Mouse (Mus musculus) heart, embryonic 11.5 days (tissue): ENCODE results near the gene Tmub2. TPM values are rescaled to one million over a fixed set of nuclear protein-coding genes. Genes with fewer than 3 reads are reported as not detected.
A peak's percentile ranks its signal among the peaks of the same experiment; 100 is the strongest.

ENCODE experiments used
- ATAC-seq: fragments of 200-750 bp; cut with Nextera tagmentation; replicated peaks from 2 replicates; pipeline ENCODE4 v1.8.0; 2017; ENCODE audit warnings: moderate library complexity; ENCODE audit not compliant: insufficient number of reproducible peaks, low FRiP score, low TSS enrichment
- H3K27ac ChIP-seq: fragments of 300-500 bp; sonication (generic); 2 replicates; pipeline ENCODE4 v1.5.1; 2014; ENCODE audit warnings: mild to moderate bottlenecking, low read depth, low read length
- H3K27me3 ChIP-seq: fragments of 300-500 bp; sonication (generic); 2 replicates; pipeline ENCODE4 v1.6.1; 2014; ENCODE audit warnings: mild to moderate bottlenecking, low read length, mixed read lengths; ENCODE audit not compliant: control insufficient read depth, insufficient read depth
- H3K36me3 ChIP-seq: fragments of 300-500 bp; sonication (generic); 2 replicates; pipeline ENCODE4 v1.6.1; 2014; ENCODE audit warnings: mild to moderate bottlenecking, low read length, moderate library complexity, mixed read lengths; ENCODE audit not compliant: control insufficient read depth, insufficient read depth
- H3K4me1 ChIP-seq: fragments of 300-500 bp; sonication (generic); 2 replicates; pipeline ENCODE4 v1.6.1; 2014; ENCODE audit warnings: low read length; ENCODE audit not compliant: control insufficient read depth, insufficient read depth
- H3K4me2 ChIP-seq: fragments of 300-500 bp; sonication (generic); 2 replicates; pipeline ENCODE4 v1.6.1; 2014; ENCODE audit warnings: mild to moderate bottlenecking, moderate library complexity
- H3K4me3 ChIP-seq: fragments of 300-500 bp; sonication (generic); 2 replicates; pipeline ENCODE4 v1.5.1; 2014; ENCODE audit warnings: low read depth, low read length
- H3K9ac ChIP-seq: fragments of 300-500 bp; sonication (generic); 2 replicates; pipeline ENCODE4 v1.6.1; 2014; ENCODE audit warnings: mild to moderate bottlenecking, low read depth, low read length, moderate library complexity
- H3K9me3 ChIP-seq: fragments of 300-500 bp; sonication (generic); replicated peaks from 2 replicates; pipeline ENCODE4 v1.6.1; 2016; ENCODE audit warnings: low read length; ENCODE audit not compliant: control insufficient read depth
- WGBS: fragments of 180-500 bp; shearing (Covaris S2); extraction: QIAGEN DNeasy Blood & Tissue Kit; methylation state at CpG from one replicate; pipeline ENCODE4 v1.1.7; 2014; ENCODE audit not compliant: insufficient replicate concordance; 5-methylcytosine and 5-hydroxymethylcytosine counted together
- polyA plus RNA-seq: library from polyadenylated mRNA; unstranded; fragments of >200 nt; fragmentation: Nextera tagmentation; extraction: Ambion mirVana; gene quantifications from 2 replicates; pipeline ENCODE4 v1.2.1, GENCODE M21; 2014

Tmub2 gene
- polyA plus RNA-seq, 1 experiment from 2014 or later = 40.5 TPM

DNA sequence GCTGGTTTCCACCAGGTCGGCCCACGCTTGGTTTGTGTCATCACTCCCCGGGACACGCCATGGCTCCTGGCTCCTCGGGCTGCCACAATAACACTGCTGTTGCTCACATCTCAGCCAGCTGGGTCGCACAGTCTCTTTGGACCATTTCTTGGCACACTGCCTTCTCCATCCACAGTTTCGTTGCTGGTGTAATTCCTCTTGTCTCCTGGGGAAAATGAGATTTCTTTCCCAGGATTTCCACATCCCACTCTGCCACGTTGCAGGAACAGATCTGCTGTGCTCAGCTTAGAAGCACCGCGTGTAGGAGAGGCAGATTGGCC lies 35.9 kb downstream of the Tmub2 start:
- H3K4me2 ChIP-seq = peak overlapping the region; percentile 75
- peak overlapping the region; percentile 99 for H3K27ac ChIP-seq
- H3K9ac ChIP-seq = peak overlapping the region; percentile 100
- H3K27me3 ChIP-seq = no peaks in the 10 kb centered on the region; the same call in 1 of the 2 replicates
- H3K9me3 ChIP-seq = no peaks in the 10 kb centered on the region
- no peak for ATAC-seq
- 15% methylated on average over 10 of the region's 10 CpGs for WGBS
- H3K4me3 ChIP-seq = peak overlapping the region; percentile 100
- peaks cover 12% of the 10 kb centered on the region for H3K4me1 ChIP-seq
- H3K36me3 ChIP-seq = no peaks in the 10 kb centered on the region; the same call in 1 of the 2 replicates

DNA sequence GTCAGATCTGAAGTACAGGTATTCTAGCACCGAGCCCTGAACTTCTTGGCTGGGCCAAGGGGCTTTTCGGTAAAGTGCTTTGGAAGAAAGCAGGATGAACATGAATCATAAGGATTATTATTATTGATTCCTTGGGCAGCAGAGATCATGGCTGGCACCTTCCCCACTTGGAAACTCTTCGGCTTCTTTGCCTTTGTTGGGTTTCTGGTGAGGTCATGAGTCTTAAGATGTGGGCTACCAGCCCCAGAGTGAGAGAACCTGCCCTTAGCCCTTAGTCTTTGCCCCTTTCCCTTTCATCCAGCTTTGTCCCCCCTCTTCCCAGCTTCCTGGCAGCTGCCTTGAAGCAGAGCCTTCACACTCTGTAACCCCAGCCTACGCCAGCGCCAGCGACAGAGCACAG lies 37.2 kb downstream of the Tmub2 start:
- Histone ChIP-seq H3K9me3 (no peaks in the 10 kb centered on the region), H3K4me1 (peaks cover 5% of the 10 kb centered on the region), H3K27me3 (no peaks in the 10 kb centered on the region; the same call in 1 of the 2 replicates), H3K4me2 (no peak overlapping the region), H3K4me3 (no peak overlapping the region), H3K36me3 (no peaks in the 10 kb centered on the region), H3K9ac (no peak overlapping the region), H3K27ac (no peak overlapping the region)
- no peak for ATAC-seq
- 64% methylated on average over 6 of the region's 6 CpGs for WGBS

DNA sequence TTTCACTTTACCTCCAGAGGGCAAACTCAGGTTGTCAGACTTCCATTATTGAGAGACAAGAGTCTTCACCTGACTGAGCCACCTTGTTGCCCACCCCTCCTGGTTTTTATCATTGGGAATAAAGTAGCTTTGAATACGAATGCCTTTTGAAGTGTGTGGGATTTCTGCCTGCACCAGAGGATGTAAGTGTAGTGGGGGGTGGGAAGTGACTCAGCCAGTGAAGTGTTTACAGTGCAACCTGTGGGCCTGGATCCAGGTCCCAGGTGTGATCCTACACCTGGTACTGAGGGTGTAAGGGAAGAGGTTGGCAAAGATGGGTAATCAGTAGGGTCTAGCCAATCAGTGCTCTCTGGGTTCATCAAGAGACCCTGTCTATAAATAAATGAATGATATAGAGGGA lies 38.8 kb downstream of the Tmub2 start:
- Histone ChIP-seq H3K4me2 (no peak overlapping the region), H3K4me1 (peaks cover 5% of the 10 kb centered on the region), H3K4me3 (no peak overlapping the region), H3K27ac (no peak overlapping the region), H3K27me3 (no peaks in the 10 kb centered on the region; the same call in 1 of the 2 replicates), H3K36me3 (no peaks in the 10 kb centered on the region), H3K9me3 (no peaks in the 10 kb centered on the region), H3K9ac (no peak overlapping the region)
- 66% methylated on average over 1 of the region's 1 CpGs for WGBS
- no peak for ATAC-seq

DNA sequence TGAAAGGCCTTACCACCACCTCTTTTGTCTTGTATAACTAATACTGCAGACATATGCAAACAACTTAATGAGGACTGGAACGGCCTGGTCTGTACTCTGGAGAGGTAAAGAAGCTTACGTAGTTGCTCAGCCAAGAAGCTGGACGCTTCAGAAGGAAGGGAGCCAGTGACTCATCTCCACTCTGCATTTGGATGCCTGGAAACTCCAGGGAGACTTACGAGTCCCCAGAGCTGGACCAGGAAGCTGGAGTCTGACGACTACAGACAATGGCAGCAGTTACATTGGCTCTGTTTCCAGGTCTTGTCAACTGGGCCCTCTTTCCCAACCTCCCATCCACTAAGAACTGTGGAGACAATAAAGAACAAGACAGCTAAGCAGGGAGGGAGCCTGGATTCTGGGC lies 42.5 kb downstream of the Tmub2 start:
- no peaks in the 10 kb centered on the region for H3K36me3 ChIP-seq
- ATAC-seq = no peak
- no peaks in the 10 kb centered on the region for H3K9me3 ChIP-seq
- no peaks in the 10 kb centered on the region; the same call in 1 of the 2 replicates for H3K27me3 ChIP-seq
- no peak overlapping the region for H3K4me2 ChIP-seq
- H3K9ac ChIP-seq = no peak overlapping the region
- no peak overlapping the region for H3K27ac ChIP-seq
- 59% methylated on average over 5 of the region's 5 CpGs for WGBS
- H3K4me1 ChIP-seq = no peaks in the 10 kb centered on the region
- H3K4me3 ChIP-seq = no peak overlapping the region

DNA sequence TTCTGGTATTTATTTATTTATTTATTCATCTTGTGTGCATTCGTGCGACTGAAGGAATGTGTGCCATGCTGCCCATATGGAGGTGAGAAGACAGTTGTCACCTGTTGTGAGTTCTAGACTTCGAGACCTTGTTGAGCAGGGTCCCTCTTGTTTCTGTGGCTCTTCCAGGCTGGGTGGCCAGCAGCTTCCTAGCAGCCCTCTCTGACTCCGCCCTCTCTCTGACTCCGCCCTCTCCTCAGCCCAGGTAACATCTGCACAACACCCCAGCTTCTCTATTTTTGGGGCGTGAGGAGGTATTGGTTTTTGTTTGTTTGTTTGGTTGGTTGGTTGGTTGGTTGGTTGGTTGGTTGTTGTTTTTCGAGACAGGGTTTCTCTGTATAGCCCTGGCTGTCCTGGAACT lies 43.1 kb downstream of the Tmub2 start:
- no peak for ATAC-seq
- 69% methylated on average over 7 of the region's 7 CpGs for WGBS
- no peaks in the 10 kb centered on the region; the same call in 1 of the 2 replicates for H3K27me3 ChIP-seq
- H3K4me2 ChIP-seq = no peak overlapping the region
- no peaks in the 10 kb centered on the region for H3K36me3 ChIP-seq
- H3K4me1 ChIP-seq = no peaks in the 10 kb centered on the region
- no peak overlapping the region for H3K27ac ChIP-seq
- no peak overlapping the region for H3K4me3 ChIP-seq
- H3K9me3 ChIP-seq = no peaks in the 10 kb centered on the region
- H3K9ac ChIP-seq = no peak overlapping the region

DNA sequence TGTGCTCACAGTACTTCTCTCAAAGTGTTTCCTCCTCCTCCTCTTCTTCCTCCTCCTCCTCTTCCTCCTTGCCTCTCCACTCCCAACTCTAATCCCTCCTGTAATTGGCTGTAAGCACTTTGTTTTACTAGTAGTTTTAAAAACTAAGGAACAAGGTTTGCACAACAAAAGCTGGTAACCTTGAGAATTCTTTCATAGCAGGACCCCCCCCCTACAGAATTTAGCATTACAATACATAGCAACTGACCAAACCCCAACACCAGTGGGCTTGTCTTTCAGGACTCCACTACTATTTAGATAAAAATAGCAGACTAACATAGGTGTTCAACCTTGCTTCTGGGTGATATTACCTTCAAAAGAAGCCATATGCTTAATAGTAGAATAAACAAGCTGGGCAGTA lies 44.8 kb downstream of the Tmub2 start:
- Histone ChIP-seq H3K9me3 (no peaks in the 10 kb centered on the region), H3K4me1 (no peaks in the 10 kb centered on the region), H3K4me3 (no peak overlapping the region), H3K36me3 (no peaks in the 10 kb centered on the region), H3K4me2 (no peak overlapping the region), H3K27me3 (no peaks in the 10 kb centered on the region), H3K9ac (no peak overlapping the region), H3K27ac (no peak overlapping the region)
- ATAC-seq = no peak

DNA sequence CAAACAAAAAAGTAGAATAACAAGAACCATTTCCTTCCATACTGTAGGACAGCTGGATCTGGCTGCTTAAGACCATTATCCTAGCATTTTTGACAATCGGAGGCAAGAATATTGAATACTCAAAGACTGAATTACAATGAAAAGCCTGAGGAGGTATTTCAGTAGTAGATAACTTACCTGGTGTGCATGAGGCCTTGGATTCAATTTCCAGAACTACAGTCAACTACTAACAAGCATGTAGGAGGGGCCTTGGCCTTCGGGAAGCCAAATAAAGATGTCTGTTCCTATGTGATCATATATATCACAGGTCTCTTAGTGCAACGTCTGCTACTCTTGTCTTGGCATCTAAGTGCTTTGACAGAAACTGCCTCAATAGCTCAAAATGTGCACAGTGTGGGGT lies 45.3 kb downstream of the Tmub2 start:
- 79% methylated on average over 3 of the region's 3 CpGs for WGBS
- Histone ChIP-seq H3K4me3 (no peak overlapping the region), H3K9ac (no peak overlapping the region), H3K4me2 (no peak overlapping the region), H3K9me3 (no peaks in the 10 kb centered on the region), H3K27me3 (no peaks in the 10 kb centered on the region), H3K36me3 (no peaks in the 10 kb centered on the region), H3K27ac (no peak overlapping the region), H3K4me1 (no peaks in the 10 kb centered on the region)
- no peak for ATAC-seq

DNA sequence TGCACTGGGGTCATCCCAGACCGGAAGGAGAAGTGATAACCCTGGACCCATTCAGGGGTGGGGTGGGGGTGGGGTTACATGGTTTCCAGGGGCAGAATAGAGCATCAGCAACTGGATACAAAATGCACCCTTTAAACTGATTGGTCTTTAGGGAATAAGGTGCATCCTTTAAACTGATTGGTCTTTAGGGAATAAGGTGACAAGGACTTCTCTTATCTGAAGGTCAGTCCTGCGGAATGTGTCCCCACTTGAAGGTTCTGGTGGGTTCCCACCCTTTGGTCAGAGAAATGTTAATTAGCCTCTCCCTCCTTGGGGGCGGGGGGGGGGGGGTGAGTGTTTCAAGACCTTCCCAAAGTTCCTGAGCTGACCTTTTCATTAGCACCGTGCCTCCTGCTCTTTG lies 47.1 kb downstream of the Tmub2 start:
- ATAC-seq = no peak
- H3K4me3 ChIP-seq = no peak overlapping the region
- no peak overlapping the region for H3K9ac ChIP-seq
- WGBS = 30% methylated on average over 4 of the region's 4 CpGs
- H3K36me3 ChIP-seq = no peaks in the 10 kb centered on the region
- H3K4me1 ChIP-seq = no peaks in the 10 kb centered on the region
- H3K27me3 ChIP-seq = no peaks in the 10 kb centered on the region
- no peaks in the 10 kb centered on the region for H3K9me3 ChIP-seq
- no peak overlapping the region for H3K27ac ChIP-seq
- no peak overlapping the region for H3K4me2 ChIP-seq

DNA sequence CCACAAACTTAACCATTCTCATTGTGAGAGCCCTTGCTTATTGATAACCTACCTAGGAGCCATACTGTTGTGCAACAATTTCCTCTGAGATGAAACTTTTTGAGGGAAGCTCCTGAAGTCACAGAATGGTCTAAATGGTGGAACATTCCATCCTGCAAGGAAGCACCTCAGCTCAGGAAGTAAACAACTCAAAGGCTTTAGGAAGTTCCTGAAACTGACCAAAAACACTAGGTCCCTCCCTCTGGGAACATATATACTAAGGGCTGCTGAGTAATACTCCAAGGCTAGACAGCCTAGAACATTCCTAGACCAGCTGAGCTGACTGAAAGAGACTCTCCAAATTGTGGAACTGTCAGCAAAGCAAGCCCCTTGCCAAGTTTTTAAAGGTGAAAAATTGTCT lies 48.3 kb downstream of the Tmub2 start:
- H3K4me2 ChIP-seq = no peak overlapping the region
- H3K4me3 ChIP-seq = no peak overlapping the region
- H3K27me3 ChIP-seq = no peaks in the 10 kb centered on the region
- H3K9ac ChIP-seq = no peak overlapping the region
- ATAC-seq = no peak
- H3K27ac ChIP-seq = no peak overlapping the region
- no peaks in the 10 kb centered on the region for H3K4me1 ChIP-seq
- no peaks in the 10 kb centered on the region for H3K36me3 ChIP-seq
- H3K9me3 ChIP-seq = no peaks in the 10 kb centered on the region
